Mouse (Mus musculus): ENCODE measurements around the gene Dctpp1.

The Dctpp1 gene

GRCm38 (mm10) chr7:127260309-127261111 is at the start of gene Dctpp1:
Dctpp1 (minus strand) TSS chr7:127260709.
- peak; percentile 99 for DNase-seq

- no peak for DNase-seq
These were observed 49.4 kb upstream of the Dctpp1 start for GRCm38 (mm10) chr7:127309951-127310350.

GRCm38 (mm10) chr7:127308887-127309286 is 48.4 kb upstream of the Dctpp1 start:
- DNase-seq = peak; percentile 38

- DNase-seq = no peak
These were observed 47.9 kb upstream of the Dctpp1 start for GRCm38 (mm10) chr7:127308431-127308830.

DNA sequence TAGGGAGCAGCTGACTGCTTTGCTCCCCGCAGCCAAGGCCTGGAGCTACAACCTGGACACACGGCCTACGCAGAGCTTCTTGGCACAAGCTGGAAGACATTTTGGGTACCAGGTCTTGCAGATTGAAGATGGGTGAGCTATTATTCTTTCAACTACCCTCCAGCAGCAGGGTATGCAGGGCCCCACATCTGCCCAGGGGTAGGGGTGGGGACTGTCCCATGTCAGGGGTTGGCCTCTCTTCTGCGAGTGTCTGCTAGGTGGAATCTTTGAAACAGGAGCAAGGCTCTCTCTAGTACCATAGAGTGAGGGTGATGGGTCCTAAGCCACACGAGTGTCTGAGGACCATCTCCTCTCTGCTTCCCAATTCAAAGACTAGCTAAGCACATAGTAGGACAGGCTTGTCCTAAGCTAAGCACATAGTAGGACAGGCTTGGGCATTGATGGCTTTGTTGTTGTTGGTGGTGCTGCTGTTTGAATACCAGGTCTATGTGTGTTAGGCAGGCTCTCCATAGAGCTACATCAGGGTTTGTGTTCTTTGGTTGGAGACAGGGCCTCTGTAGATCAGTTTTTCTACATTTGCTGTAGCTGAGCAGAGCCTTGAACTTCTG is 37.2 kb upstream of the Dctpp1 start:
- no peak for DNase-seq

DNA sequence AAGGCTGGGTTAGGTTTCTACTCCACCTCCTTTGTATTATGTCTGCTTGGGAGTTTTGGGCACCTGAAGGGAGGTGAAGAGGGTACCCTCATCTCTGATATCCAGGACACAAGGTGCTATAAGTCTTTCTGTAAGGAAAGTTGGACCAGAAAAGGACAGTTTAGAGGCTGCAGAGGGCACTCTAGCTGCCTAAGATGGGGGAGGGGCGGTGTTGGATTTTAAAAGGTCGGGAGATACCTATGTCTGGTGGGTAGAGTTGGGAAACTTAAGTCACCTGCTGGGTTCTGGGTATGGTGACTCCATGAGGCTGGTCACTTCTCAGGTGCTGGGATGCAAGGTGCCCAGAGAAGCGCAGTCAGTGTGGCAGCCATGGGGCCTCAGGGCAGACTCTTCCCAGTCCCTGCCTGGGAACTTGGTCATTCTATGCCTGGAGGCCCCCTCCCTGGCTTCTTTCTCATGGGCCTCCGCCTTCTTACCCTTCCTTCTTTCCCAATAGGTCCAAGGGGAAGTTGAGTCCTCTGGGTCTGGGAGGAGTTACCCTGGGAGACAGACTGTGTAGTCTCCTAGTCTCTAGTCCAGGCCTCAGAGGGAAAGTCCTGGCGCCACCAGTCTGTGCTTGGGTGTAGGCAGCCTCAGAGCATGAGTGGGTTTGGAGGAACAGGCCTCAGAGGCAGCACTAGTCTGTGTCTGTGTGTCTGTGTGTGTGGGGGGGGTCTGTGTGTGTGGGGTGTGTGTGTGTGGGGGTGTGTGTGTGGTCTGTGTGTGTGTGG is 36.5 kb upstream of the Dctpp1 start:
- DNase-seq = no peak

DNA sequence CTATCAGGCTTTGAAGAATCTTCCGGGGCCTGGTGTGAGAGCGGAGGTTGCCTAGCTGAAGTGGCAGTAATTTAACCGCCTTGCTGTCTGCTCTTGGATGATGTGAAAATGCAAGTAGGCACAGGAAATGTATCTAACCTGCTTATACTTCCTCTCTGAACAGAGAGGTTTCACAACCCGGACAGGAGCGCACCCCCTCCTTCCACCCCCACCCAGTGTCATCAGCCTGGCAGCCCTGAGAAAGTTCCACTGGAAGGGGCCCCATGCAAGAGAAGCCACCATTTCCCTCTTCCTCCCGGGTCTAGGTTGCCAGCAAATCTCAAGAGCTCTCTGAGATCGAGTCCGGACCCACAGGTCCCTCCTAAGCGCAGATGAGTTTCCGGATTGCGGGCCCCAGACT is 35.6 kb upstream of the Dctpp1 start, which contains the start of gene Itgal:
TSS of gene Itgal (plus strand) at position 163 of the 400 bp plus-strand sequence.
- no peak for DNase-seq

DNA sequence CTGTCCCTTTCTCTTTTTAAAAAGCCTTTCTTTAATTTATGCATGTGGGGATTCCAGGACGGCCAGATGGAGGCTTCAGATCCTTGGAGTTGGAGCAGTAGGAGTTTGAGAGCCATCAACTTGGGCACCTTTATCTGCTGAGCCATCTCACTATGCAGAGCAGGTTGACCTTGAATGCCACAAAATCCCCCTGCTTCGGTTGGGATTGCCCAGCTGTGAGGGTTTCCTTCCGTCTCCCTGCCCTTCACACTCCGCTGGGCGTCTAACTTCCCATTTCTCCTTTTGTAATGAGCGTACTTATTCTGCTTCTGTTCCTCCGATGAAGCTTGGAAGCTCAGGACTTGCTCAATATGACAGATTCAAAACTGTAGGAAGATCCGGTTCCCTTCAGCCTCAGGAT is 29.6 kb upstream of the Dctpp1 start:
- DNase-seq = no peak

- no peak for DNase-seq
These were observed 28.8 kb upstream of the Dctpp1 start for GRCm38 (mm10) chr7:127289306-127289705.

- no peak for DNase-seq
These were observed 27.4 kb upstream of the Dctpp1 start for GRCm38 (mm10) chr7:127287940-127288339.

GRCm38 (mm10) chr7:127285154-127285553 is 24.6 kb upstream of the Dctpp1 start:
- DNase-seq = no peak

DNA sequence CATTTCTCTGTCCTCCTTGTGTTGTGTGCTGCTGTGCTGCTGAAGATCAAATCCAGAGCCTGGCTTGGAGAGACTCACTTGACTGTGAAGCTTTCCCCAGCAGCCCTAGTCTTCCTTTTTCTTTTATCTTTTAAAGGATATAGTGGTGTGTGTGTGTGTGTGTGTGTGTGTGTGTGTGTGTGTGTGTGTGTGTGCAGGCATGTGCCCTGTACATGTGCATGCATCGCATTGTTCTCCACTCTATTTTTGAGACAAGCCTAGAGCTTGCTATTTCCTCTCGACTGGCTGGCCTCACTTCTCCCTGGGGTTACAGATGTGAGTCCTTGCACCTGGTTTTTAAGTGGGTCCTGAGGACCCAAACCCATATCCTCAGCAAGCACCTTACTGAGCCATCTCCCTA is 21.7 kb upstream of the Dctpp1 start:
- no peak for DNase-seq

DNA sequence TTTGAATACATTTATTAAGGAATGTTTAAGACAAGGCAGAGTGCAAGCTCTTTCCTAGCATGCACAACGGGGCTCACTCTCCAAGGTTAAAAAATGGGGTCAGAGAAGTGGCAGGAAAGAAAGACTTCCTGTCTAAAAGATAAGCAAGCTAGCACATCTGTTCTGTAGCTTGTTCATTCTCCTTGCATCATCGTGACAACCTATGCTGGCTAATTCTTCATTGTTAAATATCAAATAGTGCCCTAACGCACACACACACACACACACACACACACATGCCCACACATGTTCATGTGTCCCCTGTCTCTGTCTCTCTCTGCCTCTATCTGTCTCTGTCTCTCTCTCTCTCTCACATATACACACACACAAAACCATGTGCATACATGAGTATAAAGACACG is 20.6 kb upstream of the Dctpp1 start:
- no peak for DNase-seq

- no peak for DNase-seq
These were observed 19.6 kb upstream of the Dctpp1 start for GRCm38 (mm10) chr7:127280092-127280491.

GRCm38 (mm10) chr7:127278311-127278710 is 17.8 kb upstream of the Dctpp1 start:
- DNase-seq = no peak

GRCm38 (mm10) chr7:127276519-127276961 is 16.0 kb upstream of the Dctpp1 start:
- no peak for DNase-seq

DNA sequence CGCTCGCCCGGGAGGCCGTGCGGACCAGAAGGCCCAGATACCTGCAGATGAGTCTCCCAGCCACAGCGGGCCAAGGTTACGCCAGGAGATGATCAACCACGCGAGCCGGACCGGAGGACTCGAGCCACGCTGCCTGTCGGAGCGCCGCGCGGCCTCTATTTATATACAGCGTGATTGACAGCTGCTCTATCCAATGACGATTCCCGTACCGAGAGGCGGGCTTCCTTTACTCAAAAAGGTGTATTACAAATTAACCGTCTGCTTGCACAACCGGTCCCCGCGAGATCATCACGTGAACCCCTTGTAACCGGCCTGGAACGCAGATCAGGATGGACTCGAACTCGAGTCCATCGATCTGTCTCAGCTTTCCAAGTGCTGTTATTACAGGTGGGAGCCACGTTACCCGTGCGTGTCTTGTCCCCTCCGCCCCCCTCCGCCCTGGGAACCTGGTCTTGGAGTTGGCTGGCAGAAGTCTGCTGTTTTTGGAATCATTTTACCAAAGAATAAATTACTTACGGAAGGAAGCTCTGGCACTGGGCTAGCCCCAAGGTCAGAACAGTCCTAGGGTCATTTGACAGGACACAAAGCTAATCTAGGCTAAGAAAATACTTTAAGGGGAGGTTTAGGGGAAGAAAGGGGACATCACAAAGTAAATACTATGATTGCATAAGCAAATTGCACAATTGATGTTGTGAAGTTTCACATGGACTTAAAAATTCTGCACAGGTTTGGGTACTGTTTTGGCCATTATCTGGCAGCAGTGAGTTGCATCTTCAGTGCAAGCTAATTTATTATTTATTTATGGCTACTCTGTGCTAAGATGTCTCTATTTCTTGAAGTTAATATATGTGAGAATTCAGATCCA is 13.6 kb upstream of the Dctpp1 start, which contains the start of gene Sephs2:
TSS of gene Sephs2 (minus strand) at position 131 of the 865 bp plus-strand sequence.
- DNase-seq = peak; percentile 96

- peak; percentile 64 for DNase-seq
These were observed 12.8 kb upstream of the Dctpp1 start for GRCm38 (mm10) chr7:127273118-127273923.

GRCm38 (mm10) chr7:127272566-127272965 is 12.1 kb upstream of the Dctpp1 start:
- peak; percentile 28 for DNase-seq

GRCm38 (mm10) chr7:127271093-127271492 is 10.6 kb upstream of the Dctpp1 start:
- no peak for DNase-seq

GRCm38 (mm10) chr7:127270666-127271065 is 10.2 kb upstream of the Dctpp1 start:
- DNase-seq = no peak

GRCm38 (mm10) chr7:127270256-127270655 is 9.7 kb upstream of the Dctpp1 start:
- DNase-seq = no peak
